Mouse (Mus musculus): ENCODE data around the gene Gnaz. TPM values are rescaled to one million over a fixed set of nuclear protein-coding genes. Genes with fewer than 3 reads are reported as not detected.
A peak's percentile ranks its signal among the peaks of the same experiment; 100 is the strongest.

Gene Gnaz
- polyA plus RNA-seq (2015; fragmentation: Nextera tagmentation; extraction: Ambion mirVana), result 0.06 and 0.30 TPM in 2 replicates

GRCm38 (mm10) chr10:74966850-74967451, at the start of gene Gnaz:
Gnaz (plus strand) TSS chr10:74967177.
- peak; percentile 95 for DNase-seq (ENCODE audit: low spot score)

- no peak for DNase-seq (ENCODE audit: low spot score)
Measured at GRCm38 (mm10) chr10:74919277-74919676, 47.7 kb upstream of the Gnaz start.

- DNase-seq (ENCODE audit: low spot score), result peak; percentile 59
Measured at GRCm38 (mm10) chr10:74920853-74921567, 46.0 kb upstream of the Gnaz start.

GRCm38 (mm10) chr10:74921614-74922013, 45.4 kb upstream of the Gnaz start:
- no peak for DNase-seq (ENCODE audit: low spot score)

- peak; percentile 38 for DNase-seq (ENCODE audit: low spot score)
Measured at GRCm38 (mm10) chr10:74922763-74923162, 44.2 kb upstream of the Gnaz start.

GRCm38 (mm10) chr10:74924274-74924673, 42.7 kb upstream of the Gnaz start:
- no peak for DNase-seq (ENCODE audit: low spot score)

- peak; percentile 42 for DNase-seq (ENCODE audit: low spot score)
Measured at GRCm38 (mm10) chr10:74925324-74925723, 41.7 kb upstream of the Gnaz start.

- no peak for DNase-seq (ENCODE audit: low spot score)
Measured at GRCm38 (mm10) chr10:74928276-74928675, 38.7 kb upstream of the Gnaz start.

- DNase-seq (ENCODE audit: low spot score), result peak; percentile 20
Measured at GRCm38 (mm10) chr10:74929578-74929977, 37.4 kb upstream of the Gnaz start.

- DNase-seq (ENCODE audit: low spot score), result no peak
Measured at GRCm38 (mm10) chr10:74930541-74930940, 36.4 kb upstream of the Gnaz start.

- DNase-seq (ENCODE audit: low spot score), result no peak
Measured at GRCm38 (mm10) chr10:74931631-74932030, 35.3 kb upstream of the Gnaz start.

- no peak for DNase-seq (ENCODE audit: low spot score)
Measured at GRCm38 (mm10) chr10:74932487-74932886, 34.5 kb upstream of the Gnaz start.

GRCm38 (mm10) chr10:74933548-74934190, 33.3 kb upstream of the Gnaz start:
- no peak for DNase-seq (ENCODE audit: low spot score)

GRCm38 (mm10) chr10:74934521-74934920, 32.5 kb upstream of the Gnaz start:
- no peak for DNase-seq (ENCODE audit: low spot score)

- DNase-seq (ENCODE audit: low spot score), result no peak
Measured at GRCm38 (mm10) chr10:74935016-74935415, 32.0 kb upstream of the Gnaz start.

GRCm38 (mm10) chr10:74937003-74937790, 29.8 kb upstream of the Gnaz start:
- DNase-seq (ENCODE audit: low spot score), result peak; percentile 32

- no peak for DNase-seq (ENCODE audit: low spot score)
Measured at GRCm38 (mm10) chr10:74938410-74938809, 28.6 kb upstream of the Gnaz start.

- DNase-seq (ENCODE audit: low spot score), result no peak
Measured at GRCm38 (mm10) chr10:74939300-74939699, 27.7 kb upstream of the Gnaz start.

GRCm38 (mm10) chr10:74940795-74941194, 26.2 kb upstream of the Gnaz start:
- no peak for DNase-seq (ENCODE audit: low spot score)

- no peak for DNase-seq (ENCODE audit: low spot score)
Measured at GRCm38 (mm10) chr10:74952830-74953443, 14.0 kb upstream of the Gnaz start.

- no peak for DNase-seq (ENCODE audit: low spot score)
Measured at GRCm38 (mm10) chr10:74964380-74964779, 2.6 kb upstream of the Gnaz start.

Measured in thymus, postnatal 0 days (tissue).